Mouse (Mus musculus) lung, adult 2 months (tissue): ENCODE measurements around the gene Ncor1. TPM values are rescaled to one million over a fixed set of nuclear protein-coding genes. Genes with fewer than 3 reads are reported as not detected.

ENCODE experiments used
- DNase-seq: peaks from one replicate; pipeline ENCODE4 v3.0.0; 2022
- H3K4me1 ChIP-seq: fragments of 200-500 bp; 2 replicates; pipeline ENCODE4 v1.6.1; 2011; ENCODE audit warnings: low read length; ENCODE audit not compliant: control insufficient read depth, insufficient read depth
- H3K4me3 ChIP-seq: fragments of 200-500 bp; replicated peaks from 2 replicates; pipeline ENCODE3; 2011; ENCODE audit warnings: low read depth, mild to moderate bottlenecking, control low read depth, low read length; ENCODE audit errors: extremely low read depth
- CTCF ChIP-seq: fragments of 200-500 bp; IDR thresholded peaks from 2 replicates; pipeline ENCODE4 v1.5.1; 2011; ENCODE audit warnings: mild to moderate bottlenecking, low read length, control low read depth; ENCODE audit not compliant: insufficient read depth
- POLR2A ChIP-seq: fragments of 200-500 bp; IDR thresholded peaks from 2 replicates; pipeline ENCODE4 v1.6.1; 2011; ENCODE audit warnings: low read depth, mild to moderate bottlenecking, control low read depth, low read length, borderline replicate concordance; ENCODE audit errors: extremely low read depth
- WGBS: fragments of 180-500 bp; shearing (Covaris S2); methylation state at CpG from one replicate; pipeline ENCODE4 v1.1.7; 2018; 5-methylcytosine and 5-hydroxymethylcytosine counted together
- polyA plus RNA-seq: library from polyadenylated mRNA; depleted of rRNA; stranded (reverse); fragments of >200 nt; gene quantifications from 2 replicates; pipeline ENCODE4 v1.2.3, GENCODE M21; 2012; rRNA removed

The Ncor1 gene
- polyA plus RNA-seq, 1 experiment, result 92.5 TPM

GRCm38 (mm10) chr11:62281601-62281997, 176.7 kb downstream of the Ncor1 start:
- H3K4me3 ChIP-seq, result peak overlapping the region; percentile 76
- TF ChIP-seq POLR2A (no peak), CTCF (no peak)
- H3K4me1 ChIP-seq, result 0 out of 2 replicates have a peak, but pooled peaks cover 2% of the 10 kb centered on the region
- under 1% methylated on average over 57 of the region's 57 CpGs for WGBS
- no peak for DNase-seq

GRCm38 (mm10) chr11:62280675-62281600, 177.4 kb downstream of the Ncor1 start, which contains the start of the genes Zswim7 and Ttc19:
Zswim7 (minus strand) TSS chr11:62281375.
Ttc19 (plus strand) TSS chr11:62281473.
- WGBS, result under 1% methylated on average over 67 of the region's 68 CpGs
- DNase-seq, result peak; percentile 90
- TF ChIP-seq CTCF (peak; percentile 43), POLR2A (peak; percentile 83; the same call in 1 of the 2 replicates)
- Histone ChIP-seq H3K4me1 (0 out of 2 replicates have a peak, but pooled peaks cover 2% of the 10 kb centered on the region), H3K4me3 (peak within 1 kb of the TSS; percentile 76)

DNA sequence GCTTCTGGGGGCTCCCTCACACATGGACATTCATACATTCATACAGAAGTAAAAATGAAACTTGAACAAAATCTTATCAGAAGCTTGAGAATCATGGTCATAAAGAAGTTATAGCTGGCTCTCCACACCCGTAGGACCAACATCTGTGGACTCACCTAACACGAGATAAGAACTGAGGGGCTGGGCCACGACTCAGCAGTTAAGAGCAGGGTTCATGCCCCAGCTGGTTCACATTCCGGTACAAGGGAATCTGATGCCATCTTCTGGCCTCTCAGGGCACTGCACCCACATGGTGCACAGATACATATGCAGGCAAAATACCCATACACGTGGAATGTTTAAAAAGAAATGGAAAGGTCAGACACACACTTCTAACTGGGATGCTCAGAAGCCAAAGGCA, 180.3 kb downstream of the Ncor1 start:
- TF ChIP-seq CTCF (peak; percentile 72), POLR2A (no peak)
- peak; percentile 70 for DNase-seq
- Histone ChIP-seq H3K4me1 (0 out of 2 replicates have a peak, but pooled peaks cover 2% of the 10 kb centered on the region), H3K4me3 (no peak overlapping the region)
- 8% methylated on average over 5 of the region's 5 CpGs for WGBS

DNA sequence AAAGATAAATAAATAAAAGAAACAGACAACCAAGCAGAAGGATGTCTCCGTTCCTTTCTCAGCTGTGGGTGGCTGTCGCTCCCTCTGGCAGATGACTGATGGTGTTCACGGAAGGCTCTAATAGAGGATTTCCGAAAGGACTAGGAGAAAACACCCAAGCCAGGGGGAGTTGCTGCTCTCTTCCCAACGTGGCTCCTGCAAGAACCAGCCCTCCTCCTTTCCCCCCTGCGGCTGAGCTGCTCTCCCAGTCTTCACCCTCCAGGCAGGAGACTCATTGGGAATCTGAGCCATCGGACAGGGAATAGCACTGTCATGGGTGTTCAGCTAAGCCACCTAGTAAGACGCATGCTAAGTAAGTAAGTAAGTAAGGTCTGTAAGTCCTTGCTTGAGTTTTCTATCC, 181.3 kb downstream of the Ncor1 start:
- DNase-seq, result no peak
- 50% methylated on average over 8 of the region's 8 CpGs for WGBS
- H3K4me3 ChIP-seq, result no peak overlapping the region
- TF ChIP-seq POLR2A, result no peak
- TF ChIP-seq CTCF, result no peak
- 0 out of 2 replicates have a peak, but pooled peaks cover 2% of the 10 kb centered on the region for H3K4me1 ChIP-seq

GRCm38 (mm10) chr11:62270851-62271250, 187.5 kb downstream of the Ncor1 start:
- no peak for DNase-seq
- no peak for TF ChIP-seq CTCF
- TF ChIP-seq POLR2A, result no peak
- H3K4me1 ChIP-seq, result no peaks in the 10 kb centered on the region
- no peak overlapping the region for H3K4me3 ChIP-seq
- WGBS, result 64% methylated on average over 5 of the region's 5 CpGs

GRCm38 (mm10) chr11:62269097-62269496, 189.2 kb downstream of the Ncor1 start:
- no peak overlapping the region for H3K4me3 ChIP-seq
- H3K4me1 ChIP-seq, result no peaks in the 10 kb centered on the region
- WGBS, result 82% methylated on average over 12 of the region's 12 CpGs
- DNase-seq, result no peak
- TF ChIP-seq POLR2A (no peak), CTCF (no peak)

DNA sequence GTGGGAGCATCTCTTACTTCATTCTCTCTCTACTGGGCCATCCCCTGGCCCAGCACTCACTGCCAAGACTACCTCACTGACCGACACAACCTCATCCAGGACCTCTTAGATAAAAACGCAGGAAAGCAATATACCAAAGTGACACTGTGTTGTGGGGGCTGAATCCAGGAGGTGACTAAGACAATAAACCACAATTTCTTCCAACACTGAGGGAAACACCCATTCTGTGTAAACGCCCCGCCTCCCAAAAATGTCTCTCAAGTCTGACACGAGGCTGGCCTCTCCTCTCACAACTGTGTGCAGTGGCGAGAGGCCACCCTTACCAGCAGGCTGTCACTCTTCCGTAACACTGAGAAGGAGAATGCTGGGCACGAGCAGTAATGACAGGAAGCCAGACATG, 190.0 kb downstream of the Ncor1 start:
- 67% methylated on average over 8 of the region's 8 CpGs for WGBS
- TF ChIP-seq POLR2A (no peak), CTCF (no peak)

GRCm38 (mm10) chr11:62266466-62267214, 191.7 kb downstream of the Ncor1 start:
- no peak for DNase-seq
- WGBS, result 72% methylated on average over 17 of the region's 17 CpGs
- no peak overlapping the region for H3K4me3 ChIP-seq
- TF ChIP-seq CTCF (no peak), POLR2A (no peak)
- no peaks in the 10 kb centered on the region for H3K4me1 ChIP-seq

More for the DNA sequence above, 190.0 kb downstream of the Ncor1 start:
- Histone ChIP-seq H3K4me1 (no peaks in the 10 kb centered on the region), H3K4me3 (no peak overlapping the region)
- no peak for DNase-seq

Other genes with a start within 250 kb of the Ncor1 start
- gene Adora2b, start 209.6 kb downstream of the Ncor1 start, polyA plus RNA-seq, result 17.3 and 24.6 TPM in 2 replicates
- 3.3 and 6.9 TPM in 2 replicates for gene Zswim7, start 177.2 kb downstream of the Ncor1 start, polyA plus RNA-seq
- 3.7 and 6.2 TPM in 2 replicates for gene Ttc19, start 177.1 kb downstream of the Ncor1 start, polyA plus RNA-seq
- 4.5 and 5.3 TPM in 2 replicates for gene Pigl, start 81 bp downstream of the Ncor1 start, polyA plus RNA-seq
- 14.4 and 14.8 TPM in 2 replicates for gene Cenpv, start 80.7 kb upstream of the Ncor1 start, polyA plus RNA-seq
- 1,478 and 1,739 TPM in 2 replicates for gene Ubb, start 92.6 kb upstream of the Ncor1 start, polyA plus RNA-seq
- gene Trpv2, start 115.9 kb upstream of the Ncor1 start, polyA plus RNA-seq, result 19.6 and 21.8 TPM in 2 replicates
- 25.8 and 29.0 TPM in 2 replicates for gene Lrrc75a, start 190.0 kb upstream of the Ncor1 start, polyA plus RNA-seq
- gene Mmgt2, start 190.1 kb upstream of the Ncor1 start, polyA plus RNA-seq, result 38.6 and 38.8 TPM in 2 replicates